Mouse (Mus musculus) naive thymus-derived CD4-positive, alpha-beta T cell, adult 2 months (primary cell): Measurements from ENCODE around the gene Gjd3.

Experiments
- DNase-seq: peaks from one replicate; pipeline ENCODE4 v3.0.0-alpha.2; 2011; ENCODE audit warnings: low read depth

Gene Gjd3

GRCm38 (mm10) chr11:98963191-98964021 lies 19.4 kb downstream of the Gjd3 start:
- peak; percentile 73 for DNase-seq

DNA sequence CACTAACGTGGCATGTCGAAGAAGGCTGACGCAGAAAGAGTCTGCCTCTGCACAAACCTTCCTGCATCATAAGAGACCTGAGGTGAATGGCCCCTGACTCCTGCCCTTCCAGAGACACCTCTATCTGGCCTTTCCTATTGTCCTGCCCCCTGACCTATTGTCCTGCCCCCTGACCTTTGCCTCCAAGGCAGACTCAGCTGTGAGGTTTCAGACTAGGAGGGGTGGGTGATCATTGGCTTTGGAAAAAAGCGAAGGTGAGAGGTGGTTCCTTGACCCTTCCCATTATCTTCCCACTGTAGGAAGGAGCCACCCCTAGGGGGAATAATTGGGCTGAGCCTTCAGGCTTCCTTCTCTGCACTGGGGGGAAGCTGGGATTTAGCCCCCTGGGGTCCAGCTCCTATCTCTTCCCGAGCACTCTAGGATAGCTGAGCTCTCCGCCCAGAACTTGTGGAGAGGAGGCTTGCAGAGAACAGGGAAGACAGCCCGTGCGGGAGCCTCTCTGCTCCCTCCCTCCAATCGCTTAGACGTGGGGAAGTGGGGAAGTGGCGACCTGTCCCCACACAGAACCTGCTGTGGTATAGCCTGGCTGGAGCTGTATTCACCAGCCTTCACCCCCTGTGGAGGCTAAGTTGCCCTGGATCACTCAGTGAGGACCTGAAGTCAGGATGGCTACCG lies 20.3 kb downstream of the Gjd3 start:
- DNase-seq, result no peak

DNA sequence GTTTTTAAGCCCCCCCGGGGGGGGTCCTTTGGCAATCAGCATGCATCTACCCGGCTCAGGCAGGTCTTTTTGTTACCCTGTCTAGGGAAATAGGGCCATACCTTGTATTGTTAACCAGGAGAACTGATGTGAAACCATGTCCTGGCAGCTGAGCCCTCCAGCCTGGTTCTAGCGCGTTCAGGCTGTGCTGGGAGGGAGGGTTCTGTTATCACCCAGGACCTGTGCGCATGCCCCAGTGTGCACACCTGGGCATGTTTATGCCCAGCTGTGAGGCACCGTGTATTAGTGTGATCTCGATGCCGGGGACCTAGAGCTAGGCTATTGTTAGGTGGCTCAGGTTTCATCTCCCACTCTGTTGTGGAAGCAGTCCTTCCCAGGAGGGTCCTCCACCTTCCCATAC lies 21.1 kb downstream of the Gjd3 start:
- DNase-seq, result peak; percentile 62

DNA sequence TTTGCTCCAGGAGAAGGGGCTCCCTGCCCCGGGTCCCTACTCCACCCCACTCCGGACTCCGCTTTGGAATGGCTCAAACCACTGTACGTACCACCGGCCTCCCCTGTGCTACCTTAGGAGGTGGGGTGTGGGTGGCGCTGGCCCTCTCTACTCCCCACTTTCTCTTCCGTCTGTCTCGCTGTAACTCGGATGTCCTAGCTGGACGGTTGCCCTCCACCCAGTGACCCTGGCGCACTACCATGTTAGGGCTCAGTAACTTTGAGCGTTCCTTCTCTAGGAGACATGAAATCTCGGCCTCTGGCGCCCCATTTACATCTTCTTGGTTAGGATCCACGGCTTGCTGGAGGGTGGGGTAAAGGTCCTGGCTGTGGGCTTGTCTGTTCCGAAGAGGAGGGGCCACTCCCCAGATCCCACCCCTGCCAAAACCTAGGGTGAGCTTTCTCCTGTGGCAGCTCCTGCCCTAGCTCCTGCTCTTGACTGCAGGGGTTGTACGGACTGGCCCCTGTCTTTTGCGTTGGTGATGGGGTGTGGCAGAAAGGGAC lies 21.7 kb downstream of the Gjd3 start:
- no peak for DNase-seq

GRCm38 (mm10) chr11:98960313-98960906 lies 22.4 kb downstream of the Gjd3 start:
- DNase-seq, result peak; percentile 68

GRCm38 (mm10) chr11:98959437-98960312 lies 23.1 kb downstream of the Gjd3 start:
- DNase-seq, result peak; percentile 93

GRCm38 (mm10) chr11:98956340-98956739 lies 26.5 kb downstream of the Gjd3 start:
- DNase-seq, result no peak

- DNase-seq, result no peak
Observed at GRCm38 (mm10) chr11:98955707-98956235, 27.0 kb downstream of the Gjd3 start.

- no peak for DNase-seq
Observed at GRCm38 (mm10) chr11:98954801-98955706, 27.8 kb downstream of the Gjd3 start.

- DNase-seq, result peak; percentile 79
Observed at GRCm38 (mm10) chr11:98954373-98954772, 28.4 kb downstream of the Gjd3 start.

- DNase-seq, result no peak
Observed at GRCm38 (mm10) chr11:98953835-98954320, 28.9 kb downstream of the Gjd3 start.

GRCm38 (mm10) chr11:98953361-98953760 lies 29.5 kb downstream of the Gjd3 start:
- DNase-seq, result no peak

- no peak for DNase-seq
Observed at GRCm38 (mm10) chr11:98952736-98953135, 30.1 kb downstream of the Gjd3 start.

DNA sequence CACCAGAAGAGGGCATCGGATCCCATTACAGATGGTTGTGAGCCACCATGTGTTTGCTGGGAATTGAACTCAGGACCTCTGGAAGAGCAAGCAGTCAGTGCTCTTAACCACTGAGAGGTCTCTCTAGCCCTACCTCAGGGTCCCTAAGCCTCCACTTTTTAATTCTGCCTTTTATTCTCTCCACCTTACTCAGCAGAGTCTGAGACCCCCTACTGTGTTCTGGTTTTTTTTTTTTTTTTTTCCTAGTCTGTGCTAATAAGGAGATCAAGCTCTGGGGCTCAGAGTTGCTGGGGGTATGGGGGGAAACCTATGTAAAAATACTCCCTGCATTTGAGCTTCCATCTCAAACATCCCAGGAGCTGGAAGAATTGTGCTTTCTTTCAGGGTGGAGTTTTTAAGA lies 30.7 kb downstream of the Gjd3 start:
- no peak for DNase-seq

DNA sequence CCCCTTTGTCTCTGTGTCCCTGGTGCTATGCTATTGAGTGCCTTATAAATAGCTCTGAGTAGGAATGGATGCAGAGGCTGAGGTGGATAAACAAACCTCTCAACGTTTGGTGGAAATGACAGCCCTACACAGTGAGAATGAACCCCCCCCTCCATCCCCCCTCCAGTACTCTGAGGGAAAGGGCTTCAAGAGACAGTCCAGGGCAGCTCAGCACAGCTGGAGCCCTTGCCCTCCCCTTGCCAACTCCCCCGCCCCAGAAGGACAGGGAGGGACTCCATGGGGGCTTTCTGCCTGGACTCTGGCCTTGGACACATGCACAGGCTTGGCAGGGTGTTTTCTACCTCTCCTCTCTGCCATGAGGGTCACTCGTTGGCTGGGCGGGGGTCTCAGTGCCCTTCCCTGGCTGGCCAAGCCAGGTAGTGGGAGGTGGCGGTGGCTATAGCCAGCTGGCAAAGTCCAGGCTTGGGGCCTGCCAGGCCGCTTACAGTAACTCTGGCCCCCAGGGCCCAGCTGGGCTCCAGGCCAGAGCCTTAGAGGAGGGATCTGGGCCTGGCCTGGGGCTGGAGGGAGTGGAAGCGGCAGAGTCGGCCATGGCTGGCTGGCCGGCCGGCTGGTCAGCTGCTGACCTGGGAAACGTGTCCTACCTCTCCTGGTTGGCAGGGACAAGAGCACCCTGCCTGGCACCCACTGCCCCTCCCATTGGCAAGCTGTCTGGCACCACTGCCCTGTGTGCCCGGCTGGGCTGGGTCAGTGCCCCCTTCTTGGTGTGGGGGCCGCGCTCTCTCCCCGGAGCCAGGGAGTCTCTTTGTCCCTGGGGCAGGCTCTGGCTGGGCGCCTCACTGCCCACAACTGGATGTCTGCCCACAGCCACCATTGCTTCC lies 31.6 kb downstream of the Gjd3 start:
- DNase-seq, result no peak

- DNase-seq, result no peak
Observed at GRCm38 (mm10) chr11:98950484-98950883, 32.3 kb downstream of the Gjd3 start.

DNA sequence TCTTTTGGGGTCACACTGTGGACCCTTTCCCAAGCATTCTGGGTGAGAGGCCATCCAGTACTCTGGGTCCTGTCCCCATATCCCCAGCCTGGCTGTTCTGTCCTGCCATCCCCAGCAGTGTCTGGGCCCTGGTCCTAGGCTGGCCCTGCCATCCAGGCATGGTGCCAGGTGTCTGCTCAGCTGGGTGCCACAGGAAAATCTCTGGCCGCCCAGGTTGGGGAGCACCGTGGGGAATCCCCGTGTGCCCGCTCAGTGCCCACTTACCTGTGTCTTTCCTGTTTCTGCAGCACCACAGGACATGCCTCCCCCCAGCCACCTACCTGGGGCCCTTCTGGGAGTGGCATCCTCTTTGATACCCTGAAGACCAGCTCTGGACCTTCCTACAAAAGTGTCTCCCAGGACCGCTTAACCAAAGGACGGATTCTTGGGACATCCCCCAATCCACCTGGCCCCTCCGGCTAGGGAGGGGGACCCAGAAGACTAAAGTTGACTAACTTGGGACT lies 32.8 kb downstream of the Gjd3 start:
- DNase-seq, result no peak

GRCm38 (mm10) chr11:98949242-98949957 lies 33.4 kb downstream of the Gjd3 start:
- DNase-seq, result no peak
